Mouse (Mus musculus): ENCODE results near the gene Gm11563. TPM values are rescaled to one million over a fixed set of nuclear protein-coding genes. Genes with fewer than 3 reads are reported as not detected.
"Not testable (repeated sequence)": the region's sequence is repeated elsewhere in the genome, so short reads cannot be mapped to it uniquely, and the experiment has no call there.

Gene Gm11563
- not detected in 2 replicates for polyA plus RNA-seq (2012; rRNA removed)

- not testable (repeated sequence) for DNase-seq (ENCODE audit: low spot score)
These were observed at the start of gene Gm11563 for GRCm38 (mm10) chr11:99658467-99659010. Gene Gm11563, minus strand, starts transcription at chr11:99658960.

GRCm38 (mm10) chr11:99690463-99690862 lies 31.7 kb upstream of the Gm11563 start, which contains the start of gene Gm14190:
Gene Gm14190, minus strand, starts transcription at chr11:99690740.
- DNase-seq (ENCODE audit: low spot score): no peak

GRCm38 (mm10) chr11:99685235-99685634 lies 26.5 kb upstream of the Gm11563 start:
- not testable (repeated sequence) for DNase-seq (ENCODE audit: low spot score)

GRCm38 (mm10) chr11:99683481-99683880 lies 24.7 kb upstream of the Gm11563 start:
- no peak for DNase-seq (ENCODE audit: low spot score)

DNA sequence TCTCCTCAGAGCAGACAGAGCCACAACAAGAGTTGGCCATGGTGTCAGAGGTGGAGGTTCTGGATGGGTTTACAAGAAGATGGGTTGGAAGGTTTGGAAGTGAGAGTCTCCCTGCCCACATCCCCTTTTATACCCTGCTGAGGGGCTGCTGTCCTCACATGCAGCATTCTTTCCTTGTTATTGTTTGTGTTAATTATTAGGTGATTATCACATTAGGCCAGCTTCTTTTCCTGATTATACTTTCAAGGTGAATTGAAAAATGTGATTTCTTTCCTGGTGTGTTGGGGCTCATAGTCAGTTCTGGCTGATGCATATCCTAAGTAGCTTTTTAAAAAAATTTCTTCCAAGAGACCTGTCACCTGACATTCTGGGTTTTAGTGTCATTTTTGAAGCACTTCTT lies 7.1 kb upstream of the Gm11563 start, which contains the start of gene Krtap4-6:
Gene Krtap4-6 (minus strand): TSS at position 101 of the 400 bp plus-strand sequence.
- no peak for DNase-seq (ENCODE audit: low spot score)

- no peak for DNase-seq (ENCODE audit: low spot score)
These were observed 4.0 kb upstream of the Gm11563 start for GRCm38 (mm10) chr11:99662802-99663201.

- DNase-seq (ENCODE audit: low spot score): no peak
These were observed 496 bp upstream of the Gm11563 start for GRCm38 (mm10) chr11:99659256-99659655.

- DNase-seq (ENCODE audit: low spot score): no peak
These were observed 1.7 kb downstream of the Gm11563 start for GRCm38 (mm10) chr11:99657051-99657450.

GRCm38 (mm10) chr11:99650136-99650535 lies 8.6 kb downstream of the Gm11563 start, which contains the start of gene Gm11555:
Gene Gm11555, minus strand, starts transcription at chr11:99650236.
- no peak for DNase-seq (ENCODE audit: low spot score)

GRCm38 (mm10) chr11:99646444-99646843 lies 12.3 kb downstream of the Gm11563 start:
- DNase-seq (ENCODE audit: low spot score): no peak

DNA sequence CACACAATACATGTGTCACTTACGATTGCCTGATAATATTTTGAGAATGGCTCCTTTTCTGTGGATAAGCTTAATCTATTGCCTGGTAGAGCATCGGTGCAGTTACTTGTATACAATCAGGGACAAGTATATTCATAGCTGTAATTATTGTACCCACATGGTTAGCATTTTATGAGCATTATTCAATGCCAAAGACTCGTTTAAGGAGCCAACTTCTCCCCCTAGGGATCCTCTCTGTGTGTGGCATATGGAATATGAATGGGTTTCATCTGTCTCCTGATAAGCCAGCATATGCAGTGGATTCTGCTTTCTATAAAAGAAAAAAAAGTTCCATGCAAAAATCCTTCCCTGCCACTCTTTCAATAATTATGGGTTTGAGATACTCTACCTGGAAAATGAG lies 14.4 kb downstream of the Gm11563 start:
- no peak for DNase-seq (ENCODE audit: low spot score)

- not testable (repeated sequence) for DNase-seq (ENCODE audit: low spot score)
These were observed 15.1 kb downstream of the Gm11563 start, which contains the start of gene Krtap4-7 for GRCm38 (mm10) chr11:99643635-99644139. Gene Krtap4-7, minus strand, starts transcription at chr11:99644089.

- DNase-seq (ENCODE audit: low spot score): no peak
These were observed 17.8 kb downstream of the Gm11563 start for GRCm38 (mm10) chr11:99640926-99641325.

DNA sequence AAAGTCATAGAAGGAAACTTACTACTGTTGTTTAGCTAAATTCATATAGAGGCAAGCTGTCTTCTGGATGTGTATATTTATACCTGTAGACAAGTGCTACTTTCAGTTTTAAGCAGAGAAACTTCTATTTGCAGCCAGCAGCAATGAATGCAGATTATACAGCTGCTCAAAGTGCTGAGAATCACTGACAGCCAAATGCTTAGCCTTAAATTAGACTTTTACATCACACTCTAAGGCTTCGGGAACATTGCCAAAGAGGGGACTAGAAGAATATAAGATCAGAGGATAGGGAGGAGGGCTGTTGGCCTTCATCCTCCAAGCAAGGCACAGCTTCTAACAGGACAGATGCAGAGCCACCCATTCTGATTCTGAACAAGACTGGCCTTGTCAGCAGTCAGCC lies 21.7 kb downstream of the Gm11563 start:
- DNase-seq (ENCODE audit: low spot score): no peak

GRCm38 (mm10) chr11:99634653-99635134 lies 24.1 kb downstream of the Gm11563 start, which contains the start of gene Krtap4-2:
Gene Krtap4-2, minus strand, starts transcription at chr11:99635084.
- DNase-seq (ENCODE audit: low spot score): no peak

DNA sequence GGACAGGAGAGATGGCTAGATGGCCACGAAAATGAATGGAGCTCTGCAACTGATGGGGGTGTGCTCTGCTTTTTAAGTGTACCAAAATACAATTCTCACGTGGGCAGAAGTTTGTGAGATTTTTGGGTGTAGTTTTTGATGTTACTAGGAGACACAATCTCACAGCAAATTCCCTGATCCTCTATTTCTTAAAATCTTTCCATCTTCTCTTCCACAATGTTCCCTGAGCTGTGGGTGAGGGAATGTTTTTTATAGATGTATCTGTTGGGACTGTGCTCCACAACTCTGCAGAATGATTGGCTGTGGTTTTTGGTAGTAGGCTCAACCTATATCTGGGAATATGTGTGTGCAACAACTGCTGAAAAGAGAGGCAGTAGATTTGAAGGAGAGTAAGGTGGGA lies 25.5 kb downstream of the Gm11563 start:
- DNase-seq (ENCODE audit: low spot score): no peak

DNA sequence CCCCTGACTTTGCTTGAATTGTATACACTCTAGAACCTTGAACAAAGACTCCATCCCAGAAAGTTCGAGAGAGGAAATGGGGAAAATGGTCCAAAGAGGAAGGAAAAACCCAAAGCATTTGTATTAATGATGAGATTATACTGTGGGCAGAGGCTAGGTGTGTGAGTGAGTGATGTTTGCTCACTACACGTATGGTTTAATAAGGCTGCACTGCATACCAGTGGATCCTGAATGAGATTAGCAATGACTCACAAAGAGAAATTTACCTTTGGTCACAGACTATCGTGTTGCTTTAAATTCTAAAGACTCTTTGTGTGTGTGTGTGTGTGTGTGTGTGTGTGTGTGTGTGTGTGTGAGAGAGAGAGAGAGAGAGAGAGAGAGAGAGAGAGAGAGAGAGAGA lies 27.9 kb downstream of the Gm11563 start:
- no peak for DNase-seq (ENCODE audit: low spot score)

- DNase-seq (ENCODE audit: low spot score): no peak
These were observed 30.6 kb downstream of the Gm11563 start, which contains the start of gene Krtap4-1 for GRCm38 (mm10) chr11:99628138-99628537. Gene Krtap4-1, minus strand, starts transcription at chr11:99628238.

DNA sequence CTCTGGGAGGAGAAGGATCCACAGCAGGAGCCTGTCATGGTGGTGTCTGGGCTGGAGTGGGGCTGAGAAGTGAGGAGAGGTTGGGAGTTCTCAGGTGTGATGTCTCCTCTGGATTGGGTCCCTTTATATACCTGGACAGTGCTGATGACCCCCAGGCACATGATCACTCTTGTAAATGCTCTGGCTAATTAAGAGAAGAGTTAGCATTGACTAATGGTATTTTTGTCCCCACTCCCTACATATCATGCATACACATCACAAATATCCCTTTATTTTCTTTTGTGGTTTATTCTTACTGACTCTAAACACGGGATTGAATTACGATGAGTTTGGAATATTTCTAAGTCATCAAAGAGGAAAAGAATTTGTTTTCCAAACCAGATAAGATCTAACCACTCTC lies 38.4 kb downstream of the Gm11563 start, which contains the start of gene Gm11562:
Gene Gm11562 (minus strand): TSS at position 101 of the 400 bp plus-strand sequence.
- DNase-seq (ENCODE audit: low spot score): no peak

GRCm38 (mm10) chr11:99614796-99615363 lies 43.9 kb downstream of the Gm11563 start, which contains the start of gene Krtap2-4:
Gene Krtap2-4, minus strand, starts transcription at chr11:99614846.
- no peak for DNase-seq (ENCODE audit: low spot score)

GRCm38 (mm10) chr11:99610089-99610488 lies 48.7 kb downstream of the Gm11563 start, which contains the start of gene Gm11937:
Gene Gm11937, minus strand, starts transcription at chr11:99610189.
- DNase-seq (ENCODE audit: low spot score): not testable (repeated sequence)

DNA sequence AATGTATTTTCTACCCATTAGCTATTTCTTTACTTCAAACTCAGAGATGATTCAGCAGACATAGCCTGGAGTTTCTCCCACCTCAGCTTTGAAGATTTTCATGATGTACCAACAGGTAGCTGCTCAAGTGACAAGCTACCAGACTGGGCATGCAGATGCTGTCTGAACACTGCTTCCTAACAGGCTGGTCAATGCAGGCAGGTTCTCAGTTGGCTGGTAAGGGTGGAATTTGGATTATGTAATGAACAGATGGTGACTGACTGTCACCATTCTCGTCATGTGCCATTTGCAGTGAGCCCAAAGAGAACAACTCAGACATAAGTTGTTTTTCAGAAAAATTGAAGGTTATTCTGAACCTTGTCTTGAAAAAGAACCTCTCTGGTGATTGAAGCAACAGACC lies 49.6 kb downstream of the Gm11563 start:
- no peak for DNase-seq (ENCODE audit: low spot score)

Measured in urinary bladder, adult 2 months (tissue).